Mouse (Mus musculus) liver, adult 2 months (tissue): ENCODE measurements around the gene Chrna9.

Experiments
- CTCF ChIP-seq: fragments of 200-500 bp; IDR thresholded peaks from 2 replicates; pipeline ENCODE4 v1.5.1; 2011; ENCODE audit warnings: low read depth, low read length, control low read depth
- POLR2A ChIP-seq: fragments of 200-500 bp; IDR thresholded peaks from 2 replicates; pipeline ENCODE4 v1.6.1; 2011; ENCODE audit warnings: low read length, control low read depth; ENCODE audit not compliant: insufficient read depth; ENCODE audit errors: extremely low read depth

- no peak for TF ChIP-seq CTCF
- no peak for TF ChIP-seq POLR2A
These were observed 73.7 kb downstream of the Chrna9 start for GRCm38 (mm10) chr5:66008245-66008967.
